Mouse (Mus musculus) liver, adult 2 months (tissue): Measurements from ENCODE around the gene Pgghg.

Experiments used
- CTCF ChIP-seq: fragments of 200-500 bp; IDR thresholded peaks from 2 replicates; pipeline ENCODE4 v1.5.1; 2011; ENCODE audit warnings: low read depth, low read length, control low read depth
- POLR2A ChIP-seq: fragments of 200-500 bp; IDR thresholded peaks from 2 replicates; pipeline ENCODE4 v1.6.1; 2011; ENCODE audit warnings: low read length, control low read depth; ENCODE audit not compliant: insufficient read depth; ENCODE audit errors: extremely low read depth

GRCm38 (mm10) chr7:140960026-140960425, 18.8 kb downstream of the Pgghg start:
- TF ChIP-seq CTCF: no peak
- no peak for TF ChIP-seq POLR2A
